Mouse (Mus musculus) ovary, postnatal 14 days (tissue): ENCODE measurements at regions not wholly inside any gene's neighbourhood (a gene's known extent, or its start where the extent isn't known, plus 50 kb on each side); places are given as distances from the start of the nearest gene placed in this dataset.

ENCODE experiments used
- DNase-seq: peaks from one replicate; pipeline ENCODE4 v3.0.0; 2022; ENCODE audit warnings: low spot score

DNA sequence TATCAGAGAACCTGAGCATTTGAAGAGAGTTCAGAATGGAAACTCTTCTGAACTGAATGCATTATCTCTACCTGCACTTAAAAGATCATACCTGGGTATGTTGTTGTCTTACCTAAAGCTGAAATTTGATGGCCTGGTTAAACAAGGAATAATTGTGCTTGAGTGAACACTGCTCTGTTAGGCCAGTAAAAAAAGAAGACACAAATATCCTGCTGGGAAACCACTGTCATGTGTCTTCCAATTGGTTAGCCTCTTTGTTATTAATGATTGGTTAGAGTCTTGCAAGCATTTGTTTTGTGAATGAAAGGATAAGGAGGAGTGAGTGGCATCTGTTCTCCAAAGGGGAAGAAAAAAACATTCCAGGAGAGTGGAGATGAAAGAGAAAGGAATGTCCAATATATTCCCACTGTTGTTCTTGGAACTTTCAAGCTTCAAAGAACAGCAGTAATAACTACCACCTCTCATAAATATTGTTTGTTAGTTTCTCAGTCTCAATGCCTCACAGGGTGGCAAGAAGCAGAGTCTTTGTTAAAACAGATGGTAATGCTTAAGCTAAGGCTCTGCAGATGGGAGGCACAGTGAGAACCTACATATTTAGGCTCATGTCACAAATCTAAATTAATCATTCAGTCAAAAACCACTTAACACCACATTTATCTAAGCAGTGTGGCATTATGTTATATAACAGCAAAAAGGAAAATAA is 165.5 kb downstream of the Dsel start:
- DNase-seq, result no peak

DNA sequence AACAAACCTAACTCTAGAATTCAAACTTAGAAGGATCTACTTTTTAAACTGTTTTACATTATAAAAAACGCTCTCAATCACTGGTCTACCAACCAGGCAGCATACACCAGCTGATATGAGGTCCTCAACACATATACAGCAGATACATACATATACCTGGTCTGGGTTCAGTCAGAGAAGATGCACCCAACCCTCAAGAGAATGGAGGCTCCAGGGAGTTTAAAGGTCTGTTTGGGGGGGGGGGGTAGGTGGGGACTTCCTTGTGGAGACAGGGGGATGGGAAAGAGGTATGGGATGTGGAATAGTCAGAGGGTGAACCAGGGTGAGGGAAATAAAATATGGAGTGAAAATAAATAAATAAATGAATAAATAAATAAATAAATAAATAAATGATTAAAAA is 203.8 kb downstream of the Dsel start:
- no peak for DNase-seq

DNA sequence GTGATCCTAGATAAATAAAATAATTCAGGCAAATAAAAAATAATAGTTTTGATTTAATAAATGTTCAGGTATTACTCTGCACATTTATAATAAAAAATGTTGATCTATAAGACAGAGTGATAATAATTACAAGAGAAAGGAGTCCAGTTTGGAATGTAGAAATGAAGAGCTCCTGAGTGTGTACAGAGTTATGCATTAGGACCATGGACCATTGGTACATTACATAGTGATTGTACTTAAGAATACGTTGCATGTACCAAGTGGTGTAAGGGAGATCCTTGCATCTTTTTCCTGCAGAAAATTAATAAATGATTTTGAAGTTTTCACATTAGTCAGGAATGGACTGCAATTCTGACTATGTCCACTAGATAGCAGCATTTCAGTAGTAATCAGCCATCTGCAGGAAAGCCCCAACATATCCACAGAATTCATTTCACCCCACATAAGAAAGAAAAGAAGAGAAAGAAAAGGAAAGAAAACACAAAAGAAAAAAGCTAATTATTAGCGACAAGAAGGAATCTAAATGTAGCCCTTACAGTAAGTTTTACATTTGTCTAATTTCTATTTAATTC is 204.5 kb downstream of the Dsel start:
- DNase-seq, result peak; percentile 1

DNA sequence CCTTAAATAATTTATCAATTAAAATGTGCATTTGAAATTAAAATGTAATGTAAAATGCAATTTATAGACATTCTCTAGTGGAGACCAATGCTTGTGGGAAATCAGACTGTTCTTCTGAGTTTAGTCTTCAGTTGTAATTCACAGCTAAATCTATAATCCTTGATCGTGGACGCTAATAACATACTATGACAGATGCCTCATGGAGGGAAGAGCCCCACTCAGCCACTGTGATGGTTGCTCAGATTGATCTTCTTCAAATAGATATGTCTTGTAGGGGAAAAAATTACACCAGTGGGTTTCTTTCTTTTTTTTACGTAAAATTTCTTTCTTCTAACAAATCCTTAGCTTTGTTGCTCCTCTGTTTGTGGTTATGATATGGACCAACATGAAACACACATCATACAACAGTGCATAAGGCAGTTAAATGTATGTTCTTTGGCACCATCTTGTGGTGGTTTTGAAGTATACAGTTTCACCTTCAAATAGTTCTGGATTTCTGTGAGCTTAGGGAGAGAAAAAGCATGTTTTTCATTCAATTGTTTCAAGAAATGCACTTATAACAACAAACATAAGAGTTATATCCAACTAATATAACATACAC is 230.8 kb downstream of the Dsel start:
- no peak for DNase-seq
